Mouse (Mus musculus) thymus, postnatal 25 days (tissue): Measurements from ENCODE around the gene 0610030E20Rik.

ENCODE experiments used
- DNase-seq: peaks from one replicate; pipeline ENCODE4 v3.0.0; 2022

0610030E20Rik gene

GRCm38 (mm10) chr6:72396837-72397251, 49.7 kb downstream of the 0610030E20Rik start:
- no peak for DNase-seq

- DNase-seq: no peak
Observed at GRCm38 (mm10) chr6:72399967-72400366, 52.9 kb downstream of the 0610030E20Rik start.

GRCm38 (mm10) chr6:72401875-72402274, 54.8 kb downstream of the 0610030E20Rik start:
- DNase-seq: peak; percentile 78
